Mouse (Mus musculus): Measurements from ENCODE around the gene Cacnb1.

Cacnb1 gene

DNA sequence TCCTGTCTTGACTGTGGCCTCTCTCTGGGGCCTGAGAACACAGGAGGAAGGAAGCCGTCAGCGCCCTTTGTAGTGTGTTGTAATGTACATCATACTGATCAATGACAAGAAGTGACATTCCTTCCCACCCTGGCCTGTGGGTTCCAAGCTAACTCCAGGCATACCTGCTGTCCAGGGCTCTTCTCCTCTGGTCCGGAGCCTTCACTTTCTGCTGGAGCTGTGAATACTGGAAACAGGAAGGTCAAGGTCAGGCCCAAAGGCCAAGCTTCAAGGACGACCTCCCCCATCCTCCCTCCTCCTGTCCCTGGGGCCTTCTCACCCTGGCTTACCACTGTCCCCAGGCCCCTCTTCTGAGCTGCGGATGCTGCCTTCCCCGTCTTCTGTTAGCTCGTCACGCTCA, 18.1 kb upstream of the Cacnb1 start:
- in situ Hi-C loops (cut with MboI, MseI): no loop called here

DNA sequence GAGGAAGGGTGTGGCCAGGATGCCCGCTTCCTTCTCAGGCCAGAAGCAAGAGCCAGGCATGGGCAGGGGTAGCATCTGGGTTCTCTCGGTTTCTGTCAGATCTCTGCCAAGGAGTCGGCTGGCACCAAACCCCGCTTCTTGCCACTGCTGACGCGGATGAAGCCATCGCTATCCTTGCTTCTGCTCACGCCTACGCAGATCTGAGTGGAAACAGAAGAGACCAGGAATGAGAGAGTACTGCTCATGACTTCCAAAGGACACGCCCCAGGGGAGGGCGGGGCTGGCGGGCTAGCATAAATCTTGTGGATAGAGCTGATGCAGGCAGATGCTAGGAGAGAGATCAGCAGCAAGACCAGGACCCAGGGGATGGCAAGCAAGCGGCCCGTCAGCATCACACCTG, 15.0 kb upstream of the Cacnb1 start:
- in situ Hi-C loops (cut with MboI, MseI): no loop called here

DNA sequence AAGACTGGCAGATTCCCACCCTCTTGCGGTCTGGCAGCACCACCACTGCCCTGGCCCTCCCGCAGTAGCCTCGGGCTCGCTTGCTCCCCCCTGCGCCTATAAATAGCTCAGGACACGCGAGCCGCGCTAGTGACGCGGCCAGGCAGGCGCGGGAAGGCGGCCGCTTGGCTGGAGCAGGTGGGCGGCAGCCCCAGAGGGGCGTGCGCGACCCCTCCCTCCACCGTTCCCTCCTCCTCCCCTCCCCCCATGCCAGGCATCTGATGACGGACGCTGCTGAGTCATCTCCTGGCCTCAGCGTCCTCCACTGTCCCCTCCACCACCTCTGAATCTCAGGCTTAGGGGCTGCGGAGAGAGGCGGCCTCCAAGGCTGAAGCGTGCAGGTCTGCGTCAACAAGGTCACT, 13.1 kb upstream of the Cacnb1 start:
- in situ Hi-C loops (cut with MboI, MseI): no loop called here

DNA sequence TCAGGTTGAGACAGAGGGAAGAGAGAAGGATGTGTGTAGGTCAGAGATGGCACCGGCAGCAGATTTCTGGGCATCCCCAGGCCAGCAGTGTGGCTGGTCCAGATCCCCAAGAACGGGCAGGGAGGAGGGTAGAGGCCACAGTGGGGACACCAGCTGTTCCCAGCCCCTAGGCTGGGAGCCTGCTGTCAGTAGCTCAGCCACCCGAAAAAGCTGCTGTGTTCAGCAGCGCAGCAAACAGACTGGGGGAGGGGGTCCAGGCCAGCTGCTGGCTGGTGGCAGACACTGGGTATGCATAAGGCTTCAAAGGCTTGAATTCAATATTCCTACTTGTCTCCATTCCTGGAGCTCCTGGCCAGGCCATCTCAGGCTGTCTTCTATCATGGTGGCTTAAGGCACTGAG, 12.0 kb upstream of the Cacnb1 start:
- in situ Hi-C loops (cut with MboI, MseI): no loop called here

DNA sequence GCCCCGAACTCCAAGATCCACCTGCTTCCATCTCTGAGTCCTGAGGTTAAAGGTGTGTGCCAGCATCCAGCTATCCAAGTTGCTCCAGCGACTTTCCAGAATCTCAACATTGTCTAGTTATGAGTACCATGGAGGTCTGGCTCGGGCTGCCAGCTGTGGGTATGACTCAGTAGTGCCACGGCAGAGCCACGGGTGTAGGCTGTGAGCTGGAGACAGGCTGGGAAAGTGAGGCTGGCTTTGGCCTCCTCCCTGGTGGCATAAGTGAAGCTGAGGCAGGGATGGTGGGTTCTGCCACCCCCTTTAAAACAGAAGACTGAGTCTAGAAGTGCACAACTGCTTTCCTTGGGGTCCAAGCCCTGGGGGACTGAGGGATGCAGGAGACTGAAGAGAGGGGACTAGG, 11.2 kb upstream of the Cacnb1 start:
- in situ Hi-C loops (cut with MboI, MseI): no loop called here

DNA sequence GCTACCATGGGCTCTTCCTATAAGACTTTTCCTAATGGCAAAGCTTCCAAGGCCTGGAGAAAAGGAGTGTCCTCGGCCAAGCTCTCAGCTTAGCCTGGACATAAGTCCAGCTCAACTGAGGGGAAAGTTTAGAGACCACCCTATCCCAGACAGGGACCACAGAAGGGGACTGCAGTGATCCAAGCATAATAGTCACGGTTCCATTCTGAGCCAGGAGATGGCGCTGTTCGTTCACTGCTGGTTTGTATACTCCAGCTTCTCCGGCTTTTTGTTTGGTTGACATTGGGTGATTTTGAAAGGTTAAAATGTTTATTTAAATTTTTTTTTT, 8.6 kb upstream of the Cacnb1 start:
- in situ Hi-C loops (cut with MboI, MseI): no loop called here

DNA sequence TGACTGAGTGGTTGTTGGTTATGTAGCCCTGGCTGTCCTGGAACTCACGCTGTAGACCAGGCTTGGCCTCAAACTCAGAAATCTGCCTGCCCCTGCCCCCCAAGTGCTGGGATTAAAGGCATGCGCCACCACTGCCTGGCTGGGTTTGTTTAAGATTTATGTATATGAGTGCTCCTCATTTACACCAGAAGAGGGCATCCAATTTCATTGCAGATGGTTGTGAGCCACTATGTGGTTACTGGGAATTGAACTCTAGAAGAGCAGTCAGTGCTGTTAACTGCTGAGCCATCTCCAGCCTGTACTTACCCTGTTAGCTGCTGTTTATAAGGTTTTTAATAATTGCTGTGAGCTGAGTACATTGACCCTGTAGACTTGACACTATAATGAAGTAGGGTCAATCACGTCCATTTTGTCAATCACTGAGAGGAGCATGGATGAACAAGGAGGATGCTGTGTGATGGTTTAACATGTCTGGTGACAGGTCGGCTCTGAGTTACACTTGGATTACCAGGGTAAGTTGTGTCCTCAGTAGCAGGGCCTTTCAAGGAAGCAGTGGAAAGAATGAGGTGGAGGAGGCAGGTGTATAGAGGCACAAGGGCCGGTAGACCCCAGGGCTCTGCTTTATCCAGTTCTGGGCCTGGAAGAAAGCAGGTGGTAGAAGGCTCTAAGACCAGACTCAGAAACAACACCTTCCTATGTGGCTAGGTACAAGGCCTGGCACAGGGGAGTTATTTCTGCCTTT, 8.0 kb upstream of the Cacnb1 start:
- in situ Hi-C loops (cut with MboI, MseI): no loop called here

DNA sequence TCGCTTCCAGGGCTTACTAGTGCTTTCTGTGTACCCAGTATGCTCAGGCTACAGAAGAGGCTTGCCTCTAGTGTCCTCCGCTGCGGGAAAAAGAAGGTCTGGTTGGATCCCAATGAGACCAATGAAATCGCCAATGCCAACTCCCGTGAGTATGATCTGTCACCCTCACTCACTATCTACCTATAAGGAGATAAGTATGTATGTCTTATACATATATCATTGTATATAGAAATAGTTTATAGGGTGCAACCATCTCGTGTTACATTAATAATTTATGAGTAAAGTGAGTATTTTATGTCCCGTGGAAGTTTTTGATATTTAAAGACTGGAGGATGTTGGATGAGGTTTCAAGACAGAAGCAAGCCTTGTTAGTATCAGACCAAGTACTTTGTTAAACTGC, 5.0 kb upstream of the Cacnb1 start:
- in situ Hi-C loops (cut with MboI, MseI): no loop called here

DNA sequence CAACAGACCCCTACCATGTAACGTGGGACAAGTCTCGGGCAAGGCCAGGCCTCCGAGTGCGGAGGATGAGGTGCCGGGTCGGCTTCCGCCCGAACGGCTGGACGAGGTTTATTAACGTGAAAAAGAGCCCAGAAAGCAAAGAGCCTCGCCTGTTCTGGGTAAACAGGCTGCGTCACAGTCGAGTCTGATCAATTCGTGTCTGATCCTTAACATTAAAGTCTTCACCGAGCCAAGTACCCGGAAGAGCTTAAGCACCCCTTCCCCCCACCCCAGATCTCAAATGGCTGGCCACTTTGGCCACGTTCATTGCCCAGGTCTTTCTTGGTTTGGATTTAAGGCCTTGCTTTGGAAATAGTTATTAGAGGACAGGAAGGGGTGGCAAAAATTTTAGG, 4.5 kb upstream of the Cacnb1 start:
- in situ Hi-C loops (cut with MboI, MseI): no loop called here

DNA sequence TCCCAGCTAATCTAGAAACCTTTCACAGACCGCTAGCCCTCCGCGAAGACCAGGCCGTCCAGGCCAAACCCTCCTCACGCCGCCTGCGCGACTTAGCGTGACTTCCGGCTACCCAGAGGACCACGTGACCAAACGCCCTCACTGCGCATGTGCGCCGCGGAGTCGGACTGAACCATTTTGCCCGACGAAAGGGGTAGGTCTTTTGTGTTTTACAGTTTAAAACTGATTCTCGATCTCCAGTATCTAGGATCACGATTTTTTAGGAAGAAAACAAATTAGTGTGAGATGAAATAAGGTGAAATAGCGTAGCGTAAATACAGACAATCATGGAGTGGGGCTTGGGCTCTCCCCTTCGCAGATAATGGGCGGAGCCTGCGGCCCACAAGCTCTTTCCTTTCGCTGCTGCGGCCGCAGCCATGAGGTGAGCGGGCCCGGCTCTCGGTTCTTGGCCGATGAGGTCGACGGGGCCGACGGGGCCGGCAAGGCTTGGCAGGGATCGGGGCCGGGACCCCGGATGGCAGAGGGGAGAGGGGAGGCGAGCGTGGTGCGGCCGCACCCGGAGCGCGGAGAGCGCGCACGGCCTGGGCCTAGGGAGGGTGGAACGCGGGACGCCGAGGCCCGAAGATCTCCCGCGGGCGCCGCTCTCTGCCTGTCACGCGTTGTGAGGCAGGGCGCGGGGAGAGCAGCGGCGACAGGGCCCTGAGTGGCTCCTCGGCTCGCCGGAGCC, 3.9 kb upstream of the Cacnb1 start, which contains the start of gene Rpl19:
Gene Rpl19 (plus strand): TSS at position 141 of the 727 bp plus-strand sequence.
- in situ Hi-C loops (cut with MboI, MseI): no loop called here

DNA sequence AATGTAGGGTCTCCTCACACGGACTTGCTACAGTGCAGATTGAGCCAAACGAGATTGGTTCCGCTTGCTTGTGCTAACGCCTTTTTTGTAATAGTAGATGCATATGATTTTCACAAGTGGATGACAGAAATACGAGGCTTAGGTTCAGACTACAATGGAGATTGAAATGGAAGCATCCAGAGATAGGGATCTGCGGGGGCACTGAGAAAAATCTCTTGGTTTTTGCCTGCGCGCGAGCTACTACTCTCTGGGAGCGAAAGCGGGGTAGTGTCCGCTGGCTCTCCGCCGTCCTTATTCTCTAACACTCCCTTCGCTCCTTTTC, 3.4 kb upstream of the Cacnb1 start:
- in situ Hi-C loops (cut with MboI, MseI): no loop called here

DNA sequence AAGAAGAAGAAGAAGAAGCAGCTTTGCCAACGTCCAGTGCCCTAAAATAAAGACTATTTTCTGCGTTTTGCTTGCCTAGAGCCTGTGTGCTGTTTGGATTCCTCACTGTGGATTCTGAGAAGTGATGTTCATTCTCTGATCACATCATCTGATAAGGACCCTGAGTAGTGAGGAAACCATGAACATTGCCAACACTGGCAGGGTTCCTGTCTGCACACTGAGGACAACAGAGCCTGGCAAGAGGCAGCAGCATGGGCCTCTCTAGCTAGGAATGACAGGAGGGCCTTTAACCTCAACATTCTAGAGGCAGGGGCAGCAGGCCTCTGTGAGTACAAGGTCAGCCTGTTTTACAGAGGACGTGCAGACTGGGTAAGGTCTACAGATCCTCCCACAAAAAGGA, 1.7 kb upstream of the Cacnb1 start:
- in situ Hi-C loops (cut with MboI, MseI): no loop called here

DNA sequence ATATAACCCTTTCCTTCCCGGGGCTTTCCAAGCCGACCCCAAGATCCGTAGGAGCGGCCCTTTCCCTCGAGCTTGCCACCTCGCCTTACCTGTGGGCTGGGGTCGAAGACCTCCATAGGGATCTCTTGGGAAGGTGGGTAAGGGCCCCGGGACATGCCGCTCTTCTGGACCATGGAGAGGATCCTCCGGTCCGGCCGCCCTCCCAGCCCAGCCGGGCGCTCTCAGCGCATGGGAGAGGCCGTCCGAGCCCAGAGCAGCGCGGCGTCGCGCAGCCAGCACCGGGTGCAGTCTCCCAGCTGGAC, 630 bp downstream of the Cacnb1 start:
- in situ Hi-C loops (cut with MboI, MseI): no loop called here

DNA sequence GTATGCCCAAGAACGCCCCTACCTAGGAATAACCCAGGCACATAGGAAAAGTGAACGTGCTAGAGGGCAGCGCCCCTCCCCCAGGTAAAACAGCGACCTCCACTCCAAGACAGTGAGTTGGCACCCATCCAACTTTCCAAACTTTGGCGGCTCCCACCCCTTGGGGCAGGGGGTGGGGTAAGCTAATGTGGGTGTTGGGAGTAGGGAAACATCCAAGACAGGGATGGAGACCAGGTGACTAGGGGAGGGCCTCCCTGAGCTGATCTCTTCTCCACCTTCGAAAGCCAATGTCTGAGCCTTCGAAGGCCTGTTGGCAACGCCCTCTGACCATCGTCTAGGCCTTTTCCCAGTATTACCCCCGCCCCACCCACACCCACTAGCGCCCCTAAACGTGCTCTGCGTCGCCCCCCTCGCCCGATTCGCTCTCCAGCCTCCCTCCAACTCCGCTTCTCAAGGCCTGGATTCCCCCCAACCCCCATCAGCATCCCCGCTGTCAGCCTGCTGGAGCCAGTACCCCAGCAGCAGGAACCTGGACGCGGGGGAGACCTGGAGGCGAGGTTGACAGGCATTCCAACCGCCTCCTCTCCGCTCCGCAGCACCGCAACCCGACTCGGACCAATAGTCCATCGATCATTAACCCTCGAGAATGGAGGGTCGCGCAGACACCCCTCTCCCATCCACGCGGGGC, 1.1 kb downstream of the Cacnb1 start:
- in situ Hi-C loops (cut with MboI, MseI): no loop called here

DNA sequence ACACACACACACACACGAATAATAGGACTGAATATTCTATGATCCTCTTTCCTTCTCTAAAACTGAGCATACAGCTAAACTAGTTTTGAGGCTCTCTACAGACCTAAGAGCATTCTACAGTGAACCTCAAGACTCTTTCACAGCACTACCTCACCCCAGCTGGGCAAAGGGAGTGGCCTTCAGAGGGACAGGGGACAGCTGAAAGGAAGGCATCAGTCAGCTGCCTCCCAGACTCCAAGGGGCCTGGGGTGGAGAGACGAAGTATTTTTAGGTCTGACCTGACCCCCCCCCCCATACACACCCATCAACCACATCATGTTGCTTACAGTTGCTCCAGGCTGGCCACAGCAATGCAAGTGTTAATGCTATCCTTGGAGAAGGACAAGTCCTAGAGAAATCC, 1.7 kb downstream of the Cacnb1 start:
- in situ Hi-C loops (cut with MboI, MseI): no loop called here

DNA sequence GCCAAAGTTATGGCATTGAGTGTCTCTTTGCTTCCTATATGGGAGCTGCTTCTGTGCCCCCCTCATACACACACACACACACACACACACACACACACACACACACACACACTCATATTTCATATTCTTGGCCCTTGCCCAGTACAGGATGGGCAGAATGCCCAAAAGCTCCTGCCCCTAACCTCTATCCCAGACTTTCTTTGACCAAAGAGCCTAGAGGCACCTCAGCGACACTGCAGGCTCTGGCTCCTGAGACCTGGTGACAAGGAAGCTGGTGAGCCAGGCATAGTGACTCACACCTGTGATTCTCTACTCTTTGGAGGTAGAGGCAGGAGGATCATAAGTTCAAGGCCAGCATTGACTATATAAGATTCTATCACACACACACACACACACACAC, 2.1 kb downstream of the Cacnb1 start:
- in situ Hi-C loops (cut with MboI, MseI): no loop called here

DNA sequence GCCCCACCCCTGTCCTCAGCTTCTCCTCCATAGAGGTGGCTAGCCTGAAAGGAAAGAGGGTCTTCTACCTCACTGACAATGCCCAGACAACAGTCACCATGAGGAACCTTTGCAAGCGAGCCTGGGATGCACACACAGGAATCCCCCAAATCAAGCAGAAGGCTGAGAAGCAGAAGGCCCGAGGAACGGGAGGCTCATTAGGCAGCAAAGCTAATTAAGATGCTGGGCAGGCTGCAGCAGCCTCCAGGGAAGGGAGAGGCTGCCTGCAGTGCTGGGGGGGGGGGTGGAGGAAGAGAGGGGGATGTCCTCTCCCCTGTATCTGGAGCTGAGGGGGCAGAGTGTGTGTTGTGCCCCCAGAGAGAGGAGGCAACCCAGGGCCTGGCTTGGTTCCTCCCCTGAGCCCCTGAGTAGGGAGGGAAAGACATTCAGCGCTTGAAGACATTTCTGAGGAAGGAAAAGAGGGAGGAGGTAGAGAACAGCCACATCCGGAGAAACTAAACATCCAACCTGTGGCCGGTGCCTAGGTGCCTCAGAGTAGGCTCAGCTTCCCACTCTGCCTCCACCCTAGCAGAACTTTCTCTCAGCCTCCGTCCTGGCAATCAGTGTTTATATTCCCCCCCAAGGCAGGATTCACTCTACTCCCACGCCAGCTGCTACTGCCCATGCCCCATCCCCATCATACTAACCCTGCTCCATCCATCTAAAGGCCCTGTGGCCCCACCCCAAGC, 2.8 kb downstream of the Cacnb1 start:
- in situ Hi-C loops (cut with MboI, MseI): no loop called here

DNA sequence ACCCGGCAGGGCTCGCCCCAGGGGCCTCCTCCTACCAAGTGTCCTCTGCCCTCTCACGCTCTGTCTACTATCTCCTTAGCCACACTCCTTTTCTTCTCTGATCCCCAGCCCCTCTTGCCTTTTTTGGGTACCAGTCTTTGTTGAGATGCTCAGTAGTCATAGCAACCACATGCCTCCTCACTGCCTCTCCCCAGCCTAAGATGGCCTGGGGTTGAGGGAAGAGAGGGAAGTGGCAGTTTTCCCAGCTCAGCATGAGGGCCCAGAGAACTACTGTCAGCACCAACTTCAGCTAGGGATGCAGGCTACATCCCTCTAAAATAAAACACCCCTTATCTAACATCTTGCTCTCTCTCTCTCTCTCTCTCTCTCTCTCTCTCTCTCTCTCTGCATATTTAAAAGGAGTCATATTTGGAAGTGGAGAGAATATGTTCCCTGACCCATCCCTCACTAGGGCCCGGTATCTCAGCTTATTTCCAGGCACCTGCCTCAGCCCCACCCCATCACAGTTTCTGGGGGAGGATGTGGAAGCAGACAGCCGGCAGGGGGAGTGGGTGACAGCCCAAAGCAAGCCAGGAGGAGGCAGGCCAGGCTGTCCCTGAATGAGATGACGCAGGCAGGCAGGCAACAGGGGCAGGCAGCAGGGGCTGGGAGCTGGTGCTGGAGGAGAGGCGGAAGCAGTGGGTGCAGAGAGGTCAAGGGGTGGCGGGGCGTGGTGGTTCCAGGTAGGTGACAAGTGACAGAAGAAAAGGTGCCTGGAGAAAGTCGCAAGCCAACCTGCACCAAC, 3.8 kb downstream of the Cacnb1 start:
- in situ Hi-C loops (cut with MboI, MseI): no loop called here

DNA sequence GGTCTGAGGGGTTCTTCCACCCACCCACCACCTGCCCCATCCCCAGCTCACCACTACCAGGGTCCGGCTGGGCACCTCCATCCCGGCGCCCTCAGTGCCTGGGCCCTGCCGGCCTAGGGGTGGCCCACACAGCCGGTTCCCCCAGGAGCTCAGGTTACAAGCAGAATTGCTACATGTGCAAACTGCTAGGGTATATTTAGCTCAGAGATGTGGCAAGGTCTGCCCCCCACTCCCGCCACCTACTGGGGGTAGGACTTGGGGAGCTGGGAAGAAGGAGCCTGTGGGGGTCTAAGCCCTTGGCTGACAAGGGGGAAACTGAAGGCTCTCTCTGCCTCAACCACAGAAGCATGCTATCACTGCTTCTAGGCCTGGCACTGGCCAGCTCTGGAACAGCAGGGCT, 4.6 kb downstream of the Cacnb1 start:
- in situ Hi-C loops (cut with MboI, MseI): no loop called here

DNA sequence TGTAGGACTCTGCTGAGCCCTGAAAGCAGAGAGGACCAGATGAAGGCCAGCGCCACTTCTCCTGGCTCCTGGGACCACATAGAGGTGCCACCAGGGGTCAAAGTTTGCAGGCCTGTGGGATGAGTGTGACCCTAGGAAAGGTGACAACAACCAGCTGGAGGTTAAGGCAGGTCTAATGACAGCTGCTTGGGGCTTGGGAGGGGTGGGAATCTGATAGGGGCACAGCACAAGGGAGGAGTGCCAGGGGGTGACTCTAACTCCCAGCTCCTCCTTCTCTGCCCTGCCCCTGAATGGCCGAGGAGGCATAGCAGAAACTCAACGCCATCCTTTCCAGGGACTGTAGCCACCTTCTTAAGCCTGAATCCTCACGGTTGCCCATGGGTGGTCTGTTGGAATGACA, 6.0 kb downstream of the Cacnb1 start:
- in situ Hi-C loops (cut with MboI, MseI): no loop called here

DNA sequence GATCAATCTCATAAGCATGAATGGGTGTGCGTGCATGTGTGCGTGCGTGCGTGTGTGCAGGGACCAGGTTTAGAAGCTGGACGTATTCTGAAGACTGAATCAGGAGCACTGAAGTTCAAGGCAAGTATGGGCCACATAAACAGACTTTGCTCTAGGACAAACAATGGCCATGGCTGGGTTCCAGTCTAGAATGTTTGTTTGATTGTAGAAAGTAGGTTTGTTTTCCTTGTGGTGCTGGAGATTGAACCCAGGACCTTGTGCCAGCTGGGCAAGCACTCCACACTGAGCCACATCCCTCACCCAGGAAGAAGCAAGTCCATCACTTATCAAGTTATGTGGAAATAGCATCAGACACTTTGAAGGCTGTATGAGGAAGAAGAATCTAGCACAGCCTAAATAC, 6.7 kb downstream of the Cacnb1 start:
- in situ Hi-C loops (cut with MboI, MseI): no loop called here

DNA sequence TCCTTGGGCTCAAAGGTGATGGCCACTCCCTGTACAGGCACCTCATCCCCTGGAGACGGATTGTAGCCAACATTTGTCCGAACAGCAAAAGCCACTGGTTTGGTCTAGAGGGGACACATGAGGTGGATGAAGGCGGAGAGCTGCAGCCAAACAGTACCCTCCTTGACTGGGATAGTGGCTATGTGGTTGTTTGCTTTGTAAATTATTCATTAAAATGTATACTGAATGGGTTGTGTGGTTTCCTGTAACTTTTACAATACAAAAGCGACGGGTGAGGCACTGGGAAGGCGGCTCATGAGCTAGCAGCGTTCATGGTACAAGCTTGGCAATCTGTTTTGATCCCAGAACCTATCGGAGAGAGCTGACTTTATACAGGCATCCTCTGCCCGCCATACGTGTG, 10.0 kb downstream of the Cacnb1 start:
- in situ Hi-C loops (cut with MboI, MseI): no loop called here

Data from T-helper 2 cell (primary cell).